Mouse (Mus musculus) hindbrain, postnatal 0 days (tissue): ENCODE measurements at regions not wholly inside any gene's neighbourhood (a gene's known extent, or its start where the extent isn't known, plus 50 kb on each side); places are given as distances from the start of the nearest gene placed in this dataset.
A peak's percentile ranks its signal among the peaks of the same experiment; 100 is the strongest.

Experiments
- ATAC-seq: fragments of 200-750 bp; cut with Nextera tagmentation; 2 replicates; pipeline ENCODE4 v1.8.0; 2017; ENCODE audit warnings: mild to moderate bottlenecking, moderate TSS enrichment, moderate library complexity
- DNase-seq: peaks from one replicate; pipeline ENCODE4 v3.0.0-alpha.2; 2015; ENCODE audit warnings: low spot score
- H3K27ac ChIP-seq: fragments of 300-500 bp; sonication (generic); 2 replicates; pipeline ENCODE4 v1.5.1; 2014; ENCODE audit warnings: mild to moderate bottlenecking
- H3K27me3 ChIP-seq: fragments of 300-500 bp; sonication (generic); 2 replicates; pipeline ENCODE4 v1.6.1; 2014; ENCODE audit warnings: low read length, mixed read lengths; ENCODE audit not compliant: insufficient read depth
- H3K36me3 ChIP-seq: fragments of 300-500 bp; sonication (generic); 2 replicates; pipeline ENCODE4 v1.6.1; 2014; ENCODE audit warnings: low read length, mixed read lengths; ENCODE audit not compliant: insufficient read depth
- H3K4me1 ChIP-seq: fragments of 300-500 bp; sonication (generic); 2 replicates; pipeline ENCODE4 v1.6.1; 2014; ENCODE audit warnings: antibody characterized with exemption, low read length, mixed read lengths; ENCODE audit not compliant: insufficient read depth
- H3K4me2 ChIP-seq: fragments of 300-500 bp; sonication (generic); 2 replicates; pipeline ENCODE4 v1.6.1; 2014; ENCODE audit warnings: low read depth, mild to moderate bottlenecking, low read length, moderate library complexity, mixed read lengths
- H3K4me3 ChIP-seq: fragments of 300-500 bp; sonication (generic); 2 replicates; pipeline ENCODE4 v1.5.1; 2014; ENCODE audit warnings: low read length
- H3K9ac ChIP-seq: fragments of 300-500 bp; sonication (generic); replicated peaks from 2 replicates; pipeline ENCODE4 v1.6.1; 2014; ENCODE audit warnings: mild to moderate bottlenecking, low read length, moderate library complexity, mixed read lengths
- H3K9me3 ChIP-seq: fragments of 300-500 bp; sonication (generic); 2 replicates; pipeline ENCODE4 v1.6.1; 2016; ENCODE audit warnings: low read length, mixed read lengths
- CTCF ChIP-seq: IDR thresholded peaks from 2 replicates; pipeline ENCODE4 v1.5.1; 2016; ENCODE audit warnings: antibody characterized with exemption, control low read depth, low read depth
- WGBS: fragments of 180-500 bp; shearing (Covaris S2); extraction: QIAGEN DNeasy Blood & Tissue Kit; methylation state at CpG from one replicate; pipeline ENCODE4 v1.1.7; 2014; 5-methylcytosine and 5-hydroxymethylcytosine counted together

DNA sequence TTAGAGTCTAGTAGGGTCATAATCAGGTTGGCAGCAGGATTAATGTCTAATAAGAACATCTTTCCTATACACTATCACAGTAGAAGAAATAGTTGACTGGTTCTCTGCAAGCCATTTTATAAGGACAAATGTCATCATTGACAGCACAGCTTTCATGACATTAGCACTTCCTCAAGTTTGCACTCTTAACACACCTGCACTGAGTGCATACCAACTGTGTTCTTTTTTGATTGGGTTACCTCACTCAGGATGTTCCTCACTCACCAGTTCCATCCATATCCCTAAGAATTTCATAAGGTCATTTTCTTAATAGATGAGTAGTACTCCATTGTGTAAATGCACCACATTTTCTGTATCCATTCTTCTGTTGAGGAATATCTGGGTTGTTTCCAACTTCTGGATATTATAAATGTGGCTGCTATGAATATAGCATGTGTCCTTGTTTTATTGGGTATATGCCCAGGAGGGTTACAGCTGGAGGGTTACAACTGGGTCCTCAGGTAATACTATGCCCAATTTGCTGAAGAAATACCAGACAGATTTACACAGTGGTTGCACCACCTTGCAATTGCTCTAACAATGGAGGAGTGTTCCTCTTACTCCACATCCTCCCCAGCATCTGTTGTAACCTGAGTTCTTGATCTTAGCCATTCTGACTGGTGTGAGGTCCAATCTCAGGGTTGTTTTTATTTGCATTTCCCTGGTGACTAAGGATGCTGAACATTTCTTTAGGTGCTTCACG is 1285.3 kb upstream of the Zeb2 start:
- ATAC-seq (no peak), DNase-seq (no peak)
- H3K4me3 ChIP-seq = no peak overlapping the region
- H3K4me2 ChIP-seq = no peak overlapping the region
- H3K9me3 ChIP-seq = no peaks in the 10 kb centered on the region
- WGBS = 89% methylated on average over 1 of the region's 1 CpGs
- TF ChIP-seq CTCF = no peak
- no peak overlapping the region for H3K9ac ChIP-seq
- H3K27ac ChIP-seq = no peak overlapping the region
- H3K36me3 ChIP-seq = no peaks in the 10 kb centered on the region
- no peaks in the 10 kb centered on the region for H3K4me1 ChIP-seq
- H3K27me3 ChIP-seq = no peaks in the 10 kb centered on the region

DNA sequence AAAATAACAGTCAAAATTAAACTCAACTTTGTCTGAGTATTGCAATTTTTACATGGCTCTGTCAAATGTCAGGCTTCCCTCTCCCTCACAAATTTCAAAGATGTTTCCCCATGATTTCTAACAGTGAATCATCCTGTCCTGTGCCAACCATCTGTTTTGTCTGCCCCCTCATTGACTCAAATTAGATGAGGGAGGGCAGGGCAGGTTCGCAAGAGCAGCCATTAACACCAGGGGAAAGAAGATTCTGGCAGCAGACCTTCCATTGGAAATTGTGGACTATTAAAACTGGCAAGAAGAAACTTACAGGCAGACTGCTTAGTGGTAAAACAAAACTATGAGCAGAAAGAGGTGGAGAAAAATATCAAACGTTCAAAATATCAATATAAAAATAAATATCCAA is 1277.0 kb upstream of the Zeb2 start:
- Histone ChIP-seq H3K9me3 (no peaks in the 10 kb centered on the region), H3K4me1 (no peaks in the 10 kb centered on the region), H3K4me3 (no peak overlapping the region), H3K27ac (no peak overlapping the region), H3K27me3 (no peaks in the 10 kb centered on the region), H3K4me2 (no peak overlapping the region), H3K9ac (no peak overlapping the region), H3K36me3 (no peaks in the 10 kb centered on the region)
- ATAC-seq (no peak), DNase-seq (peak; percentile 30)
- 62% methylated on average over 2 of the region's 2 CpGs for WGBS
- TF ChIP-seq CTCF = no peak

DNA sequence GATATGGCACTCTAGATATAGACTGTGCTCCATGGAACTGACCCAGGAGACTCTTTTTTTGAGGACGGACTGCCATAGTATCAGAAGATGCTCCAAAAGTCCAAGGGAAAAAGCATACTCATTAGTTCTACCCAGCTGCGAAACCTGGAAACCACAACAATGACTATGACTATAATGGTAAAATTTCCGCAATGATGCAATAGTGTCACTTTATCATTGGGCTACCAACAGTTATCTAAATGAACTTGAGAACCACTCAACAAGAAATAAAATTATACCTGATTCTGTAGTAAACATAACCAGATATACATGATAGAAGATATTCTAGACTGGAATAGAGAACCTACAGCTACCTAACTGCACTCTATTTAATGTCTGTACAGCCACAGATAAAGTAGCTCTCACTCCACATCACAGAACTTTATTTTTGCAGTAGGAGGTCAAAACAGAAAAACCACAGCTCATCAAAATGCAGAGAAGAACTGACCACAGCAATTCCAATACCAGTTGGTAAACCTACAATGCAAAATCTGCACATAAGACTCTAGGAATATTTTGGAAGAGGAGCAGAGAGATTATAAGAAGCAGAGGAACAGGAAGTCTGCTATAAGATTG is 1255.8 kb upstream of the Zeb2 start:
- Histone ChIP-seq H3K36me3 (no peaks in the 10 kb centered on the region), H3K9ac (no peak overlapping the region), H3K27ac (no peak overlapping the region), H3K9me3 (no peaks in the 10 kb centered on the region), H3K27me3 (no peaks in the 10 kb centered on the region), H3K4me3 (no peak overlapping the region), H3K4me2 (no peak overlapping the region), H3K4me1 (no peaks in the 10 kb centered on the region)
- 96% methylated on average over 3 of the region's 3 CpGs for WGBS
- ATAC-seq (no peak), DNase-seq (no peak)
- no peak for TF ChIP-seq CTCF

DNA sequence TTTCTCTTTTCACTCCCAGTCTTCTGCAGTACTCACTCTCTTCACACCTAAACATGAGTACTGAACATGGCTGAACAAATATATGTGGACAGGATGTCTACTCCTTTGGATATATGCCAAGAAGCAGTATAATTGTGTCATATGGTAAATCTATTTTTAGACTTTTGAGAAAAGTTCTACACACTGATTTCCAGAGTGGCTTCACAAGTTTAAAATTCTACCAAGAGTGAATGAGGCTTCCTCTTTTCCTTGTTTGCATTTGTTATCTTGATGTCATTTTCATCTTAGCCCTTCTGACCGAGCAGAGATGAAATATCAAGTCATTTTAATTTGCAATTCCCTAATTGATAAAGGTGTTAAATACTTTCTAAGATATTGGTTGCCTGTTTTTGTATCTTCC is 1254.6 kb upstream of the Zeb2 start:
- Histone ChIP-seq H3K36me3 (no peaks in the 10 kb centered on the region), H3K9ac (no peak overlapping the region), H3K4me1 (no peaks in the 10 kb centered on the region), H3K27me3 (no peaks in the 10 kb centered on the region), H3K9me3 (no peaks in the 10 kb centered on the region), H3K27ac (no peak overlapping the region), H3K4me2 (no peak overlapping the region), H3K4me3 (no peak overlapping the region)
- 79% methylated on average over 1 of the region's 1 CpGs for WGBS
- no peak for TF ChIP-seq CTCF
- DNase-seq (no peak), ATAC-seq (no peak)

DNA sequence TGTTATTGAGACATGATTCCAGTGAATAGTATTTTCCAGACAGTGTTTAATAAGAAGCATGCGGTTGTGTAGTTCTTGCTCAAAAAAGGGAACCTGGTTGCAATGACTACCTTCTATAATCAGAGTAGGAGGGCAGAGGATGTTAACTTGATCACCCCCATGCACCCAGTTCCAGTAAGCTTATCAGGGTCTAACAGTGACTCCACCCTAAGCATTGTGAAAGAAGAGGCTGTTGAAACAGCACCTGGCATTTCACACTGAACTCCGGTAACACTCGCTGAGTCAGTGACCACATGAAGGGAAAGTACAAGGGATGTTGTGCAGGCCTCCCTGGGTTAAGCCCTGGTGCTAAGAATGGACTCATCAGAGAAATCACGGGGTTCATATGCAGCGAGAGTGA is 1253.8 kb upstream of the Zeb2 start:
- H3K9ac ChIP-seq = no peak overlapping the region
- H3K27me3 ChIP-seq = no peaks in the 10 kb centered on the region
- ATAC-seq (no peak), DNase-seq (no peak)
- no peaks in the 10 kb centered on the region for H3K9me3 ChIP-seq
- no peak overlapping the region for H3K27ac ChIP-seq
- no peaks in the 10 kb centered on the region for H3K4me1 ChIP-seq
- WGBS = 86% methylated on average over 5 of the region's 5 CpGs
- H3K4me2 ChIP-seq = no peak overlapping the region
- no peaks in the 10 kb centered on the region for H3K36me3 ChIP-seq
- TF ChIP-seq CTCF = no peak
- no peak overlapping the region for H3K4me3 ChIP-seq

DNA sequence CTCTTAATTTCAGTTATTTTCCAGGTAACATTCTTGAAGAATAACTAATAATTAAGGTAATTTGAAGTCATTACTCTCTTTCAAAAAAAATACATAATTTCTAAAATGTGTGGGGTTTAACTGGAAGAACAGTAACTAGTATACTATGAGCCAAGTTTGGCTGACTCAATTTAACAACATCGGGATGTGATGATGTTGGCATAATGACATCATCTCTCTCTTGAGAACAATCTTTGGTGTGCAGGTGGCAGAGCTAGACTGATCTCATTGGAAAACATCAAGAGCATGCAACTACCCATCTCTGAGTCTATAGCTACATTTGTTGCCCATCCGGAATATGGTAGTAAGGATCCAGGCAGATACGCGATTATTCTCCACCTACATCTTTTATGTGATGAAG is 1251.7 kb upstream of the Zeb2 start:
- WGBS = 93% methylated on average over 4 of the region's 4 CpGs
- no peaks in the 10 kb centered on the region for H3K4me1 ChIP-seq
- no peak for ATAC-seq

DNA sequence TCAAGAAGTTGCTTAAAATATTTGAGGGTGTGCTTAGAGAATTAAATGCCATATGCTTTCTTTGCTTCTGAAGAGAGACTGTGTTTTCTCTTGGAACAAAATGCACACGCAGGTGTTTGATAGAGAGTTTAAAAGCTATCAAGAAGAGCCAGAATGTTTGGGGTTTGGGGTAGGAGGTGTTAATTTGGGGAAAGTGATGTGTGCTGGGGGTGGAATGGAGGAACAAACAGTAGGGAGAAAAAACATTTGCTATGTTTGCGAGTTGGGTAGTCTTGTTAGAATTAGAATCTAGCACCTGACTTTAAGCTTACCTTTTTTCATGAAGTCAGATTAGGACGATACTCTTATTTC is 1248.9 kb upstream of the Zeb2 start:
- no peak for ATAC-seq
- 91% methylated on average over 3 of the region's 3 CpGs for WGBS
- Histone ChIP-seq H3K9me3 (no peaks in the 10 kb centered on the region), H3K4me1 (no peaks in the 10 kb centered on the region), H3K36me3 (no peaks in the 10 kb centered on the region), H3K4me2 (no peak overlapping the region), H3K9ac (no peak overlapping the region), H3K4me3 (no peak overlapping the region), H3K27ac (no peak overlapping the region), H3K27me3 (no peaks in the 10 kb centered on the region)
- TF ChIP-seq CTCF = no peak
- no peak for DNase-seq

More for the DNA sequence above, 1251.7 kb upstream of the Zeb2 start:
- Histone ChIP-seq H3K27ac (no peak overlapping the region), H3K9ac (no peak overlapping the region), H3K36me3 (no peaks in the 10 kb centered on the region), H3K9me3 (no peaks in the 10 kb centered on the region), H3K4me3 (no peak overlapping the region), H3K4me2 (no peak overlapping the region), H3K27me3 (no peaks in the 10 kb centered on the region)
- DNase-seq = no peak
- TF ChIP-seq CTCF = no peak
